Mouse (Mus musculus): ENCODE data around the gene Rnf222. TPM values are rescaled to one million over a fixed set of nuclear protein-coding genes. Genes with fewer than 3 reads are reported as not detected.
A peak's percentile ranks its signal among the peaks of the same experiment; 100 is the strongest.
"Not testable (repeated sequence)": the region's sequence is repeated elsewhere in the genome, so short reads cannot be mapped to it uniquely, and the experiment has no call there.

The Rnf222 gene
- total RNA-seq, 2 experiments from 2014 or later, result 0.15 TPM; not detected in 1

GRCm38 (mm10) chr11:68905665-68906460 is 17.5 kb downstream of the Rnf222 start:
- DNase-seq, result no peak
- intact Hi-C loops (cut with DNase I), result loop anchor here (5.0 kb wide), 1 partner anchor 46 kb away; no protein-coding TSS in a partner anchor

- intact Hi-C loops (cut with DNase I), result loop anchor here (5.0 kb wide), 1 partner anchor 46 kb away; no protein-coding TSS in a partner anchor
Measured at GRCm38 (mm10) chr11:68906461-68906790, 18.1 kb downstream of the Rnf222 start.

GRCm38 (mm10) chr11:68907251-68907650 is 18.9 kb downstream of the Rnf222 start:
- DNase-seq, result no peak
- intact Hi-C loops (cut with DNase I), result loop anchor here (5.0 kb wide), 1 partner anchor 45 kb away; no protein-coding TSS in a partner anchor

More at GRCm38 (mm10) chr11:68906461-68906790, 18.1 kb downstream of the Rnf222 start:
- DNase-seq, result no peak

- intact Hi-C loops (cut with DNase I), result loop anchor here (5.0 kb wide), 1 partner anchor 43 kb away; no protein-coding TSS in a partner anchor
- no peak for DNase-seq
Measured at GRCm38 (mm10) chr11:68908846-68909503, 20.6 kb downstream of the Rnf222 start.

GRCm38 (mm10) chr11:68911531-68912177 is 23.3 kb downstream of the Rnf222 start:
- peak in 1 of 2 experiments; percentile 28 for DNase-seq
- intact Hi-C loops (cut with DNase I), result no loop called here

GRCm38 (mm10) chr11:68914566-68914965 is 26.2 kb downstream of the Rnf222 start:
- intact Hi-C loops (cut with DNase I), result no loop called here
- DNase-seq, result no peak

- intact Hi-C loops (cut with DNase I), result no loop called here
- no peak for DNase-seq
Measured at GRCm38 (mm10) chr11:68923191-68923590, 34.8 kb downstream of the Rnf222 start.

- no peak for DNase-seq
- intact Hi-C loops (cut with DNase I), result no loop called here
Measured at GRCm38 (mm10) chr11:68924749-68925148, 36.4 kb downstream of the Rnf222 start.

GRCm38 (mm10) chr11:68926981-68927380 is 38.6 kb downstream of the Rnf222 start, which contains the start of gene Odf4:
Odf4 (minus strand) TSS chr11:68927081.
- intact Hi-C loops (cut with DNase I), result no loop called here
- DNase-seq, result no peak

- intact Hi-C loops (cut with DNase I), result no loop called here
- no peak for DNase-seq
Measured at GRCm38 (mm10) chr11:68929947-68930346, 41.6 kb downstream of the Rnf222 start.

- intact Hi-C loops (cut with DNase I), result no loop called here
- no peak for DNase-seq
Measured at GRCm38 (mm10) chr11:68933885-68934507, 45.6 kb downstream of the Rnf222 start.

GRCm38 (mm10) chr11:68936951-68937350 is 48.6 kb downstream of the Rnf222 start:
- intact Hi-C loops (cut with DNase I); DNase-seq: not testable (repeated sequence)

- intact Hi-C loops (cut with DNase I), result no loop called here
Measured at GRCm38 (mm10) chr11:68939451-68940304, 51.3 kb downstream of the Rnf222 start.

GRCm38 (mm10) chr11:68940516-68940915 is 52.2 kb downstream of the Rnf222 start:
- DNase-seq, result no peak
- intact Hi-C loops (cut with DNase I), result no loop called here

More at GRCm38 (mm10) chr11:68939451-68940304, 51.3 kb downstream of the Rnf222 start:
- DNase-seq, result peak; percentile 79 to 88

GRCm38 (mm10) chr11:68942731-68943130 is 54.4 kb downstream of the Rnf222 start:
- DNase-seq, result no peak
- intact Hi-C loops (cut with DNase I), result no loop called here

- intact Hi-C loops (cut with DNase I), result no loop called here
- DNase-seq, result no peak
Measured at GRCm38 (mm10) chr11:68945245-68945644, 56.9 kb downstream of the Rnf222 start.
